Mouse (Mus musculus) E14TG2a.4 (cell line): ENCODE data around the gene Hadhb.

ENCODE experiments used
- H3K27me3 ChIP-seq: 2 replicates; pipeline ENCODE4 v1.6.1; 2014; ENCODE audit warnings: low read length, control low read depth; ENCODE audit not compliant: insufficient read depth
- H3K36me3 ChIP-seq: 2 replicates; pipeline ENCODE4 v1.6.1; 2014; ENCODE audit warnings: low read length, control low read depth; ENCODE audit not compliant: insufficient read depth
- H3K4me1 ChIP-seq: replicated peaks from 2 replicates; pipeline ENCODE4 v1.6.1; 2014; ENCODE audit warnings: low read depth, low read length, control low read depth
- H3K4me3 ChIP-seq: replicated peaks from 2 replicates; pipeline ENCODE4 v1.5.1; 2014; ENCODE audit warnings: mild to moderate bottlenecking, low read length
- H3K9me3 ChIP-seq: 2 replicates; pipeline ENCODE4 v1.6.1; 2014; ENCODE audit warnings: low read length, control low read depth
- CTCF ChIP-seq: conservative IDR thresholded peaks from 2 replicates; pipeline ENCODE4 v1.5.1; 2014; ENCODE audit warnings: low read length
- NANOG ChIP-seq: IDR thresholded peaks from 2 replicates; pipeline ENCODE4 v1.6.1; 2014; ENCODE audit warnings: borderline replicate concordance, low read length, mixed read lengths
- POU5F1 ChIP-seq: IDR thresholded peaks from 2 replicates; pipeline ENCODE4 v1.6.1; 2014; ENCODE audit warnings: low read length, borderline replicate concordance

Hadhb gene

GRCm38 (mm10) chr5:30175811-30176210 lies 20.8 kb downstream of the Hadhb start:
- peaks cover 73% of the 10 kb centered on the region for H3K36me3 ChIP-seq
- H3K4me1 ChIP-seq = peaks cover 51% of the 10 kb centered on the region
- no peak for TF ChIP-seq CTCF
- TF ChIP-seq NANOG = no peak
- no peak overlapping the region for H3K4me3 ChIP-seq
- no peaks in the 10 kb centered on the region for H3K27me3 ChIP-seq
- H3K9me3 ChIP-seq = no peaks in the 10 kb centered on the region

GRCm38 (mm10) chr5:30187687-30188485 lies 32.8 kb downstream of the Hadhb start:
- Histone ChIP-seq H3K27me3 (no peaks in the 10 kb centered on the region), H3K4me1 (peaks cover 9% of the 10 kb centered on the region; the same call in 1 of the 2 replicates), H3K4me3 (no peak overlapping the region), H3K9me3 (no peaks in the 10 kb centered on the region), H3K36me3 (peaks cover 42% of the 10 kb centered on the region)
- TF ChIP-seq POU5F1 (no peak), NANOG (no peak), CTCF (no peak)

- H3K4me3 ChIP-seq = no peak overlapping the region
- TF ChIP-seq NANOG (no peak), POU5F1 (no peak), CTCF (peak; percentile 14; the same call in 1 of the 2 replicates)
- no peaks in the 10 kb centered on the region for H3K9me3 ChIP-seq
- no peaks in the 10 kb centered on the region for H3K27me3 ChIP-seq
- peaks cover 25% of the 10 kb centered on the region for H3K4me1 ChIP-seq
- peaks cover 9% of the 10 kb centered on the region for H3K36me3 ChIP-seq
Observed at GRCm38 (mm10) chr5:30192452-30192851, 37.4 kb downstream of the Hadhb start.

- H3K4me3 ChIP-seq = no peak overlapping the region
- no peaks in the 10 kb centered on the region for H3K36me3 ChIP-seq
- no peaks in the 10 kb centered on the region for H3K27me3 ChIP-seq
- H3K4me1 ChIP-seq = peaks cover 40% of the 10 kb centered on the region
- no peak for TF ChIP-seq CTCF
- no peak for TF ChIP-seq NANOG
- TF ChIP-seq POU5F1 = no peak
- no peaks in the 10 kb centered on the region for H3K9me3 ChIP-seq
Observed at GRCm38 (mm10) chr5:30195340-30195739, 40.3 kb downstream of the Hadhb start.

- H3K27me3 ChIP-seq = no peaks in the 10 kb centered on the region
- H3K4me3 ChIP-seq = peak overlapping the region; percentile 59
- TF ChIP-seq NANOG = no peak
- TF ChIP-seq POU5F1 = no peak
- TF ChIP-seq CTCF = no peak
- peaks cover 43% of the 10 kb centered on the region for H3K4me1 ChIP-seq
- no peaks in the 10 kb centered on the region for H3K36me3 ChIP-seq
- no peaks in the 10 kb centered on the region for H3K9me3 ChIP-seq
Observed at GRCm38 (mm10) chr5:30198257-30198656, 43.2 kb downstream of the Hadhb start.

GRCm38 (mm10) chr5:30201521-30201920 lies 46.5 kb downstream of the Hadhb start:
- TF ChIP-seq CTCF (peak; percentile 26), NANOG (no peak), POU5F1 (no peak)
- Histone ChIP-seq H3K36me3 (no peaks in the 10 kb centered on the region), H3K27me3 (peaks cover 2% of the 10 kb centered on the region; the same call in 1 of the 2 replicates), H3K9me3 (no peaks in the 10 kb centered on the region), H3K4me1 (peaks cover 50% of the 10 kb centered on the region), H3K4me3 (no peak overlapping the region)

- Histone ChIP-seq H3K4me3 (no peak overlapping the region), H3K4me1 (peaks cover 45% of the 10 kb centered on the region), H3K27me3 (peaks cover 2% of the 10 kb centered on the region; the same call in 1 of the 2 replicates), H3K36me3 (no peaks in the 10 kb centered on the region), H3K9me3 (no peaks in the 10 kb centered on the region)
- TF ChIP-seq NANOG (no peak), POU5F1 (no peak), CTCF (no peak)
Observed at GRCm38 (mm10) chr5:30202221-30202620, 47.2 kb downstream of the Hadhb start.

- Histone ChIP-seq H3K27me3 (peaks cover 2% of the 10 kb centered on the region; the same call in 1 of the 2 replicates), H3K4me3 (peak overlapping the region; percentile 41; the same call in 1 of the 2 replicates), H3K9me3 (no peaks in the 10 kb centered on the region), H3K4me1 (peaks cover 33% of the 10 kb centered on the region), H3K36me3 (no peaks in the 10 kb centered on the region)
- TF ChIP-seq CTCF (no peak), NANOG (no peak), POU5F1 (no peak)
Observed at GRCm38 (mm10) chr5:30203216-30203885, 48.3 kb downstream of the Hadhb start.
